Mouse (Mus musculus): ENCODE data around the gene Rpl12. TPM values are rescaled to one million over a fixed set of nuclear protein-coding genes. Genes with fewer than 3 reads are reported as not detected.

Gene Rpl12
- polyA plus RNA-seq, 1 experiment from 2014 or later, result 79.3 TPM

- no peak overlapping the region for H3K9ac ChIP-seq
- no peak overlapping the region for H3K4me3 ChIP-seq
- 70% methylated on average over 10 of the region's 10 CpGs for WGBS
- peaks cover 3% of the 10 kb centered on the region for H3K4me1 ChIP-seq (replicated peaks)
- peaks cover 53% of the 10 kb centered on the region for H3K36me3 ChIP-seq
- H3K9me3 ChIP-seq (replicated peaks), result no peaks in the 10 kb centered on the region
- H3K27me3 ChIP-seq, result no peaks in the 10 kb centered on the region
- no peak for ATAC-seq (replicated peaks; ENCODE audit: insufficient number of reproducible peaks, insufficient read depth, low FRiP score, low read depth)
- no peak overlapping the region for H3K4me2 ChIP-seq
- H3K27ac ChIP-seq, result no peak overlapping the region
Observed at GRCm38 (mm10) chr2:32924306-32924844, 37.0 kb upstream of the Rpl12 start.

GRCm38 (mm10) chr2:32926330-32927075 is 34.9 kb upstream of the Rpl12 start:
- Histone ChIP-seq H3K9ac (no peak overlapping the region), H3K4me2 (no peak overlapping the region), H3K27ac (no peak overlapping the region), H3K4me1 (replicated peaks) (peaks cover 3% of the 10 kb centered on the region), H3K4me3 (no peak overlapping the region), H3K36me3 (peaks cover 35% of the 10 kb centered on the region), H3K27me3 (no peaks in the 10 kb centered on the region), H3K9me3 (replicated peaks) (no peaks in the 10 kb centered on the region)
- ATAC-seq (replicated peaks; ENCODE audit: insufficient number of reproducible peaks, insufficient read depth, low FRiP score, low read depth), result no peak
- 82% methylated on average over 12 of the region's 12 CpGs for WGBS

- 66% methylated on average over 15 of the region's 15 CpGs for WGBS
- no peaks in the 10 kb centered on the region for H3K9me3 ChIP-seq (replicated peaks)
- H3K27me3 ChIP-seq, result no peaks in the 10 kb centered on the region
- ATAC-seq (replicated peaks; ENCODE audit: insufficient number of reproducible peaks, insufficient read depth, low FRiP score, low read depth), result no peak
- no peak overlapping the region for H3K9ac ChIP-seq
- peaks cover 24% of the 10 kb centered on the region for H3K36me3 ChIP-seq
- peak overlapping the region; percentile 42; the same call in 1 of the 2 replicates for H3K27ac ChIP-seq
- H3K4me1 ChIP-seq (replicated peaks), result peaks cover 3% of the 10 kb centered on the region
- H3K4me2 ChIP-seq, result no peak overlapping the region
- no peak overlapping the region for H3K4me3 ChIP-seq
Observed at GRCm38 (mm10) chr2:32927624-32928234, 33.6 kb upstream of the Rpl12 start.

- no peak overlapping the region for H3K9ac ChIP-seq
- H3K27ac ChIP-seq, result peak overlapping the region; percentile 42; the same call in 1 of the 2 replicates
- H3K36me3 ChIP-seq, result peaks cover 23% of the 10 kb centered on the region; the same call in 1 of the 2 replicates
- H3K27me3 ChIP-seq, result no peaks in the 10 kb centered on the region
- H3K4me3 ChIP-seq, result no peak overlapping the region
- ATAC-seq (replicated peaks; ENCODE audit: insufficient number of reproducible peaks, insufficient read depth, low FRiP score, low read depth), result peak; percentile 47; the same call in 1 of the 2 replicates
- no peak overlapping the region for H3K4me2 ChIP-seq
- 30% methylated on average over 10 of the region's 10 CpGs for WGBS
- no peaks in the 10 kb centered on the region for H3K9me3 ChIP-seq (replicated peaks)
- H3K4me1 ChIP-seq (replicated peaks), result peaks cover 3% of the 10 kb centered on the region
Observed at GRCm38 (mm10) chr2:32928235-32928946, 33.0 kb upstream of the Rpl12 start.

GRCm38 (mm10) chr2:32928947-32929829 is 32.2 kb upstream of the Rpl12 start:
- Histone ChIP-seq H3K4me1 (replicated peaks) (peaks cover 3% of the 10 kb centered on the region), H3K27ac (no peak overlapping the region), H3K9ac (no peak overlapping the region), H3K36me3 (peaks cover 15% of the 10 kb centered on the region; the same call in 1 of the 2 replicates), H3K4me2 (no peak overlapping the region), H3K9me3 (replicated peaks) (no peaks in the 10 kb centered on the region), H3K4me3 (no peak overlapping the region), H3K27me3 (no peaks in the 10 kb centered on the region)
- 86% methylated on average over 19 of the region's 19 CpGs for WGBS
- ATAC-seq (replicated peaks; ENCODE audit: insufficient number of reproducible peaks, insufficient read depth, low FRiP score, low read depth), result no peak

GRCm38 (mm10) chr2:32931730-32932129 is 29.6 kb upstream of the Rpl12 start:
- Histone ChIP-seq H3K27ac (no peak overlapping the region), H3K4me3 (no peak overlapping the region), H3K9ac (no peak overlapping the region), H3K4me1 (replicated peaks) (peaks cover 3% of the 10 kb centered on the region), H3K4me2 (no peak overlapping the region), H3K27me3 (no peaks in the 10 kb centered on the region), H3K9me3 (replicated peaks) (no peaks in the 10 kb centered on the region), H3K36me3 (peaks cover 17% of the 10 kb centered on the region; the same call in 1 of the 2 replicates)
- 80% methylated on average over 7 of the region's 7 CpGs for WGBS
- no peak for ATAC-seq (replicated peaks; ENCODE audit: insufficient number of reproducible peaks, insufficient read depth, low FRiP score, low read depth)

- H3K27me3 ChIP-seq, result no peaks in the 10 kb centered on the region
- no peaks in the 10 kb centered on the region for H3K4me1 ChIP-seq (replicated peaks)
- no peak overlapping the region for H3K27ac ChIP-seq
- peaks cover 36% of the 10 kb centered on the region for H3K36me3 ChIP-seq
- no peak for ATAC-seq (replicated peaks; ENCODE audit: insufficient number of reproducible peaks, insufficient read depth, low FRiP score, low read depth)
- no peak overlapping the region for H3K4me3 ChIP-seq
- 83% methylated on average over 5 of the region's 5 CpGs for WGBS
- no peak overlapping the region for H3K9ac ChIP-seq
- no peaks in the 10 kb centered on the region for H3K9me3 ChIP-seq (replicated peaks)
- no peak overlapping the region for H3K4me2 ChIP-seq
Observed at GRCm38 (mm10) chr2:32938741-32939140, 22.6 kb upstream of the Rpl12 start.

GRCm38 (mm10) chr2:32939418-32939817 is 21.9 kb upstream of the Rpl12 start:
- no peak for ATAC-seq (replicated peaks; ENCODE audit: insufficient number of reproducible peaks, insufficient read depth, low FRiP score, low read depth)
- H3K4me1 ChIP-seq (replicated peaks), result no peaks in the 10 kb centered on the region
- no peak overlapping the region for H3K27ac ChIP-seq
- no peaks in the 10 kb centered on the region for H3K9me3 ChIP-seq (replicated peaks)
- H3K4me2 ChIP-seq, result no peak overlapping the region
- no peak overlapping the region for H3K9ac ChIP-seq
- no peak overlapping the region for H3K4me3 ChIP-seq
- H3K36me3 ChIP-seq, result peaks cover 38% of the 10 kb centered on the region
- WGBS, result 70% methylated on average over 5 of the region's 5 CpGs
- no peaks in the 10 kb centered on the region for H3K27me3 ChIP-seq

- Histone ChIP-seq H3K27ac (no peak overlapping the region), H3K27me3 (no peaks in the 10 kb centered on the region), H3K4me1 (replicated peaks) (no peaks in the 10 kb centered on the region), H3K9me3 (replicated peaks) (no peaks in the 10 kb centered on the region), H3K9ac (no peak overlapping the region), H3K36me3 (peaks cover 41% of the 10 kb centered on the region), H3K4me2 (no peak overlapping the region), H3K4me3 (no peak overlapping the region)
- 95% methylated on average over 4 of the region's 4 CpGs for WGBS
- ATAC-seq (replicated peaks; ENCODE audit: insufficient number of reproducible peaks, insufficient read depth, low FRiP score, low read depth), result no peak
Observed at GRCm38 (mm10) chr2:32940483-32940882, 20.9 kb upstream of the Rpl12 start.

- Histone ChIP-seq H3K27me3 (no peaks in the 10 kb centered on the region), H3K4me2 (no peak overlapping the region), H3K9ac (no peak overlapping the region), H3K4me1 (replicated peaks) (no peaks in the 10 kb centered on the region), H3K9me3 (replicated peaks) (no peaks in the 10 kb centered on the region), H3K27ac (no peak overlapping the region), H3K4me3 (no peak overlapping the region), H3K36me3 (peaks cover 48% of the 10 kb centered on the region; the same call in 1 of the 2 replicates)
- no peak for ATAC-seq (replicated peaks; ENCODE audit: insufficient number of reproducible peaks, insufficient read depth, low FRiP score, low read depth)
- 85% methylated on average over 11 of the region's 11 CpGs for WGBS
Observed at GRCm38 (mm10) chr2:32947454-32947853, 13.9 kb upstream of the Rpl12 start.
